Mouse (Mus musculus) kidney, adult 8-10 months (tissue): ENCODE data around the gene Spcs1.
A peak's percentile ranks its signal among the peaks of the same experiment; 100 is the strongest.

Experiments
- DNase-seq, 2 experiments: peaks; one replicate each; pipeline ENCODE4 v3.0.0; 2022

The Spcs1 gene

GRCm38 (mm10) chr14:31001307-31002205 is at the start of gene Spcs1, which contains the start of gene Glt8d1:
Gene Spcs1 (minus strand): TSS chr14:31001672.
Gene Glt8d1 (plus strand): TSS chr14:31001400.
- peak; percentile 82 to 88 for DNase-seq

GRCm38 (mm10) chr14:31045817-31046216 is 44.3 kb upstream of the Spcs1 start:
- DNase-seq: no peak

- no peak for DNase-seq
Observed at GRCm38 (mm10) chr14:31045296-31045695, 43.8 kb upstream of the Spcs1 start.

GRCm38 (mm10) chr14:31025785-31026184 is 24.3 kb upstream of the Spcs1 start:
- no peak for DNase-seq

- DNase-seq: peak in 1 of 2 experiments; percentile 28
Observed at GRCm38 (mm10) chr14:31022579-31022978, 21.1 kb upstream of the Spcs1 start.

GRCm38 (mm10) chr14:31019331-31020205 is 18.1 kb upstream of the Spcs1 start:
- DNase-seq: peak; percentile 64 to 66

- peak; percentile 97 for DNase-seq
Observed at GRCm38 (mm10) chr14:31018860-31019291, 17.4 kb upstream of the Spcs1 start, which contains the start of the genes Pbrm1 and Gnl3. Gene Pbrm1 (plus strand): TSS chr14:31019138. Gene Gnl3 (minus strand): TSS chr14:31019152.

- DNase-seq: peak in 1 of 2 experiments; percentile 9
Observed at GRCm38 (mm10) chr14:31017854-31018253, 16.4 kb upstream of the Spcs1 start.

GRCm38 (mm10) chr14:31016063-31016462 is 14.6 kb upstream of the Spcs1 start:
- DNase-seq: no peak

- DNase-seq: no peak
Observed at GRCm38 (mm10) chr14:31013928-31014327, 12.5 kb upstream of the Spcs1 start.

- no peak for DNase-seq
Observed at GRCm38 (mm10) chr14:31011588-31011987, 10.1 kb upstream of the Spcs1 start.

- no peak for DNase-seq
Observed at GRCm38 (mm10) chr14:31006779-31007178, 5.3 kb upstream of the Spcs1 start.

- no peak for DNase-seq
Observed at GRCm38 (mm10) chr14:31004527-31004926, 3.1 kb upstream of the Spcs1 start.

- DNase-seq: peak in 1 of 2 experiments; percentile 12
Observed at GRCm38 (mm10) chr14:31000816-31001306, 611 bp downstream of the Spcs1 start.

- DNase-seq: no peak
Observed at GRCm38 (mm10) chr14:31000356-31000755, 1.1 kb downstream of the Spcs1 start.

GRCm38 (mm10) chr14:30996417-30996816 is 5.1 kb downstream of the Spcs1 start:
- DNase-seq: no peak

- peak; percentile 57 to 67 for DNase-seq
Observed at GRCm38 (mm10) chr14:30976222-30976621, 25.2 kb downstream of the Spcs1 start.

- peak in 1 of 2 experiments; percentile 23 for DNase-seq
Observed at GRCm38 (mm10) chr14:30974204-30974603, 27.3 kb downstream of the Spcs1 start.

- DNase-seq: peak; percentile 37 to 43
Observed at GRCm38 (mm10) chr14:30960366-30960765, 41.1 kb downstream of the Spcs1 start.

GRCm38 (mm10) chr14:30959031-30959430 is 42.4 kb downstream of the Spcs1 start:
- no peak for DNase-seq

- no peak for DNase-seq
Observed at GRCm38 (mm10) chr14:30958517-30958916, 43.0 kb downstream of the Spcs1 start.

GRCm38 (mm10) chr14:30951154-30951825 is 50.2 kb downstream of the Spcs1 start, which contains the start of gene Nek4:
Gene Nek4 (plus strand): TSS chr14:30951377.
- DNase-seq: peak; percentile 97
